Mouse (Mus musculus): Measurements from ENCODE around the gene Rabl2.

DNA sequence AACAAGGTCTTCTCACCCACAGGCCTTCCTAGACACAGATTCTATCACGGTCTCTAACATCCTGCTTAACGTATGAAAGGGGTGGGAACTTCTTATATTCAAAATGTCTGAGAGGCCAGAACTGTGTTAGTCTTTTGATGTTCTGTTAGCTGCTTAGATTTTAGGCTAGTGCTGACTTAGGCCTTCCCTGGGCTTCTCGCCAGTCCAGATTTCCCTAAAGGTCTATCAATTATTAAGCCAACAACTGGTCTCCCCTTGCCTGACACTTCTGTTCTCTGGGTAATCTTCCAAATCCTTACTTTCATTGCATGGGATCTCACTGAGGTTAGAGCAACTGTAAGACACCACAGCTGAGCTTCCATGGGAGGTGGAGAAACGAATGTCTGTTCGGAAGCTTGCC lies 2.6 kb downstream of the Rabl2 start:
- TF ChIP-seq CTCF (IDR thresholded peaks at IDR 0.05; ENCODE audit: control insufficient read depth, insufficient read depth, insufficient replicate concordance, low read depth, low read length), result no peak
- TF ChIP-seq POLR2A (IDR thresholded peaks at IDR 0.05; ENCODE audit: control insufficient read depth, low read depth, low read length), result no peak
